Comparison of ENCODE assay signal across 12 mouse cellular contexts in the genomic region with DNA sequence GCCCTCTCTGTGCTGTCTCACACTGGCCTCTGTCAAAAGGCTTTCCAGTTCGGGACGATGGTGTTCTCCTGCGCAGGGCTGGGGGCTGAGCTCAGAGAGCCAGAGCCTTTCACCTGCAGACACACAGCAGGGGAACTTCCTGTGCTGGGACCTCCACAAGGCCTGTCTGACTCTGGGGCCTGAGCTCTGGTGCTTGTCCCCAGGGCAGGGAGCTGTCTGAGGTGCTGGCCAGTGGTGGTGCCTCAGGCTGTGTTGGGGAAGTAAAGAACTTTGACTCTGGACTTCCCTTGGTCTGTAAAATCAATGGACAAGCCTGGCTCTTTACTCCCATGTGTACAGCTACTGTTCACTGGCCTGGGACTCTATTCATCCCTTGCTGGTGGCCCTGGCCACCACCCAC. TPM values are rescaled to one million over a fixed set of nuclear protein-coding genes. Genes with fewer than 3 reads are reported as not detected.
A peak's percentile ranks its signal among the peaks of the same experiment; 100 is the strongest.
DNase-seq lines count a peak whose midpoint lies in the region; TF ChIP-seq lines count a peak whose summit lies in the region.
"Had no signal": no experiment of that assay in that cellular context is flagged by ENCODE, and none has a peak within 500 bp of the region (broad histone marks: within the 10 kb centered on the region; RNA-seq: fewer than 3 reads in every experiment).

No protein-coding gene starts in this region.

- H3K4me2 ChIP-seq in myocyte (ENCODE audit: low read depth), result no peak overlapping the region
- H3K4me2 ChIP-seq: heart, embryonic 12.5 days; limb, embryonic 12.5 days had no signal

- no peaks in the 10 kb centered on the region for H3K36me3 ChIP-seq in embryonic facial prominence, embryonic 10.5 days (replicated peaks)
- H3K36me3 ChIP-seq in myocyte (ENCODE audit: control insufficient read depth, insufficient read depth), result peaks cover 2% of the 10 kb centered on the region
- H3K36me3 ChIP-seq: heart, embryonic 12.5 days; limb, embryonic 12.5 days had no signal

- H3ac ChIP-seq in myocyte (ENCODE audit: control insufficient read depth, insufficient read length), result no peak overlapping the region

- 8% methylated on average over 3 of the region's 3 CpGs for WGBS in embryonic facial prominence, embryonic 10.5 days

- H3K27ac ChIP-seq in embryonic facial prominence, embryonic 10.5 days (replicated peaks), result no peak overlapping the region

- intact Hi-C loops in gastrocnemius, postnatal 14 days (cut with DNase I; ENCODE audit: low total_unique reads), result no loop called here
- intact Hi-C loops in gastrocnemius, postnatal 36 days (cut with DNase I), result no loop called here

- H3K27me3 ChIP-seq in embryonic facial prominence, embryonic 10.5 days (replicated peaks; ENCODE audit: low read depth, poor library complexity, severe bottlenecking), result no peaks in the 10 kb centered on the region
- H3K27me3 ChIP-seq in myocyte (ENCODE audit: control insufficient read depth, insufficient read depth, insufficient read length), result no peaks in the 10 kb centered on the region
- H3K27me3 ChIP-seq: limb, embryonic 12.5 days had no signal

- peak; percentile 35 for DNase-seq in gastrocnemius, postnatal 10 days
- DNase-seq in gastrocnemius, postnatal 14 days, result no peak
- DNase-seq in ovary, postnatal 36 days (ENCODE audit: low spot score), result peak; percentile 51
- DNase-seq in ovary, adult 18-20 months (ENCODE audit: low spot score), result no peak
- DNase-seq in embryonic facial prominence, embryonic 10.5 days (ENCODE audit: low spot score), result peak; percentile 68
- no peak for DNase-seq in gastrocnemius, postnatal 36 days
- DNase-seq in gastrocnemius, adult 8-10 months (ENCODE audit: low spot score in 2 of 2), result no peak
- DNase-seq: kidney, adult 18-20 months; midbrain, embryonic 14.5 days had no signal

- no peak for TF ChIP-seq POLR2A in myocyte (IDR thresholded peaks at IDR 0.05; ENCODE audit: insufficient read length, low read depth)

- H3K4me3 ChIP-seq in embryonic facial prominence, embryonic 10.5 days, result no peak overlapping the region
- no peak overlapping the region for H3K4me3 ChIP-seq in myocyte
- H3K4me3 ChIP-seq: heart, embryonic 12.5 days; limb, embryonic 12.5 days had no signal

- H3K79me2 ChIP-seq in myocyte (ENCODE audit: control insufficient read depth, insufficient read depth), result peaks cover 45% of the 10 kb centered on the region

- peaks cover 54% of the 10 kb centered on the region for H3K4me1 ChIP-seq in embryonic facial prominence, embryonic 10.5 days

- no peaks in the 10 kb centered on the region for H3K9me3 ChIP-seq in embryonic facial prominence, embryonic 10.5 days
- H3K9me3 ChIP-seq: heart, embryonic 12.5 days; limb, embryonic 12.5 days had no signal

TF ChIP-seq in myocyte, 11 proteins besides CTCF, POLR2A, EP300 and RAD21:
- TF ChIP-seq REST (IDR thresholded peaks at IDR 0.05; ENCODE audit: insufficient read depth, insufficient read length) (peak; percentile 82), USF1 (IDR thresholded peaks at IDR 0.05; ENCODE audit: low read depth) (no peak)

RNA-seq across cellular contexts. Expression of gene Fbln2, which starts 8.8 kb away (rescaled TPM):
- 10 to 100 TPM; 63.3 to 73.2 TPM for total RNA-seq in gastrocnemius, postnatal 10 days (2021)
- 10 to 100 TPM; 62.5 to 62.6 TPM for total RNA-seq in gastrocnemius, postnatal 14 days (2021)
- 56.6 and 69.0 TPM in 2 replicates for polyA plus RNA-seq in embryonic facial prominence, embryonic 10.5 days (2016; fragmentation: Nextera tagmentation; extraction: Ambion mirVana)
- polyA plus RNA-seq in myocyte (2012; fragmentation: generic; extraction: Trizol), result 167 TPM
- total RNA-seq in gastrocnemius, postnatal 36 days (2021), result 10 to 100 TPM; 42.5 to 50.6 TPM
- 10 to 100 TPM; 27.5 to 46.3 (median 36.2) TPM for total RNA-seq in gastrocnemius, adult 8-10 months (2022)

Comparison
In these comparisons a context has a peak if more than half of its experiments do, and no peak if none do; other contexts are left out.
1. DNase-seq: peak in gastrocnemius, postnatal 10 days (single experiment), ovary, postnatal 36 days (single experiment) and embryonic facial prominence, embryonic 10.5 days (single experiment); none in gastrocnemius, postnatal 14 days (single experiment), ovary, adult 18-20 months (single experiment), gastrocnemius, postnatal 36 days (0 of 2) and gastrocnemius, adult 8-10 months (0 of 2).